Comparison of ENCODE assay signal across 26 mouse cellular contexts in genomic region chr16:87789957-87790356, GRCm38 (mm10).
DNase-seq lines count a peak whose midpoint lies in the region; ATAC-seq and TF ChIP-seq lines count a peak whose summit lies in the region.
"Had no signal": no experiment of that assay in that cellular context is flagged by ENCODE, and none has a peak within 500 bp of the region (broad histone marks: within the 10 kb centered on the region; RNA-seq: fewer than 3 reads in every experiment).

No protein-coding gene starts in this region.

- DNase-seq in embryo, embryonic 10.5 days (ENCODE audit: low spot score) = peak; percentile 8
- no peak for DNase-seq in embryo, embryonic 9.5 days (ENCODE audit: extremely low spot score)
- no peak for DNase-seq in hindbrain, postnatal 0 days (ENCODE audit: low spot score)
- DNase-seq in forelimb bud, embryonic 11.5 days (ENCODE audit: low read depth, low spot score) = peak; percentile 37
- no peak for DNase-seq in frontal cortex, postnatal 25 days (ENCODE audit: low spot score in 2 of 2)
- DNase-seq: adrenal gland, adult 2 months; adrenal gland, postnatal 36 days; cerebellum, adult 18-20 months; cerebellum, postnatal 10 days; heart, postnatal 14 days; kidney, adult 8-10 months; kidney, postnatal 14 days; layer of hippocampus, adult 9-11 months; thymus, postnatal 14 days had no signal

- H3K27ac ChIP-seq in hindbrain, embryonic 13.5 days = no peak overlapping the region; the same call in 1 of the 2 replicates
- H3K27ac ChIP-seq in hindbrain, postnatal 0 days = no peak overlapping the region
- no peak overlapping the region for H3K27ac ChIP-seq in neural tube, embryonic 14.5 days (ENCODE audit: low read depth, low read length)
- H3K27ac ChIP-seq: embryonic facial prominence, embryonic 12.5 days; forebrain, embryonic 15.5 days; limb, embryonic 13.5 days; lung, embryonic 15.5 days; midbrain, embryonic 12.5 days had no signal

- 0 out of 2 replicates have a peak, but pooled peaks have one; percentile 67 for ATAC-seq in hindbrain, embryonic 13.5 days (ENCODE audit: low FRiP score)
- no peak for ATAC-seq in hindbrain, postnatal 0 days
- peak; percentile 86 for ATAC-seq in neural tube, embryonic 14.5 days (ENCODE audit: low read depth)
- ATAC-seq: activated CD4-positive, CD25-positive, alpha-beta regulatory T cell, adult 4 months; forebrain, embryonic 15.5 days; intestine, embryonic 16.5 days had no signal

- no peak overlapping the region for H3K4me2 ChIP-seq in hindbrain, embryonic 13.5 days
- no peak overlapping the region for H3K4me2 ChIP-seq in hindbrain, postnatal 0 days (ENCODE audit: low read depth, low read length)
- no peak overlapping the region for H3K4me2 ChIP-seq in neural tube, embryonic 14.5 days (ENCODE audit: low read depth, low read length)
- H3K4me2 ChIP-seq: embryonic facial prominence, embryonic 12.5 days; forebrain, embryonic 15.5 days; limb, embryonic 13.5 days; liver, embryonic 11.5 days; lung, embryonic 15.5 days; midbrain, embryonic 12.5 days had no signal

- H3K4me3 ChIP-seq in hindbrain, embryonic 13.5 days = no peak overlapping the region
- no peak overlapping the region for H3K4me3 ChIP-seq in hindbrain, postnatal 0 days (ENCODE audit: low read length)
- H3K4me3 ChIP-seq in neural tube, embryonic 14.5 days (ENCODE audit: low read depth, low read length) = no peak overlapping the region
- H3K4me3 ChIP-seq: embryonic facial prominence, embryonic 12.5 days; forebrain, embryonic 15.5 days; limb, embryonic 13.5 days; lung, embryonic 15.5 days; midbrain, embryonic 12.5 days; myocyte had no signal

- 63% methylated on average over 6 of the region's 6 CpGs for WGBS in hindbrain, embryonic 13.5 days
- 77% methylated on average over 6 of the region's 6 CpGs for WGBS in hindbrain, postnatal 0 days
- WGBS in neural tube, embryonic 14.5 days = 6% methylated on average over 6 of the region's 6 CpGs

- no peaks in the 10 kb centered on the region for H3K27me3 ChIP-seq in hindbrain, embryonic 13.5 days
- H3K27me3 ChIP-seq in hindbrain, postnatal 0 days (ENCODE audit: insufficient read depth, low read length) = no peaks in the 10 kb centered on the region
- no peaks in the 10 kb centered on the region for H3K27me3 ChIP-seq in neural tube, embryonic 14.5 days (ENCODE audit: control insufficient read depth, insufficient read depth, low read length)
- H3K27me3 ChIP-seq: CH12.LX; embryonic facial prominence, embryonic 12.5 days; forebrain, embryonic 15.5 days; limb, embryonic 13.5 days; lung, embryonic 15.5 days; midbrain, embryonic 12.5 days had no signal

- H3K9me3 ChIP-seq in hindbrain, embryonic 13.5 days = no peaks in the 10 kb centered on the region
- H3K9me3 ChIP-seq in hindbrain, postnatal 0 days (ENCODE audit: low read length) = no peaks in the 10 kb centered on the region
- H3K9me3 ChIP-seq in neural tube, embryonic 14.5 days (ENCODE audit: control insufficient read depth, low read length) = no peaks in the 10 kb centered on the region
- H3K9me3 ChIP-seq: embryonic facial prominence, embryonic 12.5 days; forebrain, embryonic 15.5 days; limb, embryonic 13.5 days; lung, embryonic 15.5 days; midbrain, embryonic 12.5 days had no signal

- H3K36me3 ChIP-seq in hindbrain, embryonic 13.5 days = no peaks in the 10 kb centered on the region
- no peaks in the 10 kb centered on the region for H3K36me3 ChIP-seq in hindbrain, postnatal 0 days (ENCODE audit: insufficient read depth, low read length)
- H3K36me3 ChIP-seq in neural tube, embryonic 14.5 days (ENCODE audit: control insufficient read depth, insufficient read depth, low read length) = no peaks in the 10 kb centered on the region
- H3K36me3 ChIP-seq: embryonic facial prominence, embryonic 12.5 days; forebrain, embryonic 15.5 days; limb, embryonic 13.5 days; lung, embryonic 15.5 days; midbrain, embryonic 12.5 days had no signal

- no peak for TF ChIP-seq CTCF in hindbrain, postnatal 0 days (IDR thresholded peaks at IDR 0.05; ENCODE audit: low read depth)

- 0 out of 2 replicates have a peak, but pooled peaks cover 9% of the 10 kb centered on the region for H3K4me1 ChIP-seq in hindbrain, embryonic 13.5 days (replicated peaks)
- H3K4me1 ChIP-seq in hindbrain, postnatal 0 days (ENCODE audit: insufficient read depth, low read length) = no peaks in the 10 kb centered on the region
- H3K4me1 ChIP-seq in neural tube, embryonic 14.5 days (ENCODE audit: control insufficient read depth, insufficient read depth, low read length) = no peaks in the 10 kb centered on the region
- H3K4me1 ChIP-seq: embryonic facial prominence, embryonic 12.5 days; forebrain, embryonic 15.5 days; limb, embryonic 13.5 days; lung, embryonic 15.5 days; midbrain, embryonic 12.5 days had no signal

- no peak overlapping the region for H3K9ac ChIP-seq in hindbrain, embryonic 13.5 days
- no peak overlapping the region for H3K9ac ChIP-seq in hindbrain, postnatal 0 days (replicated peaks; ENCODE audit: low read length)
- H3K9ac ChIP-seq in neural tube, embryonic 14.5 days (replicated peaks; ENCODE audit: low read depth, low read length) = no peak overlapping the region
- H3K9ac ChIP-seq: embryonic facial prominence, embryonic 12.5 days; forebrain, embryonic 15.5 days; limb, embryonic 13.5 days; lung, embryonic 15.5 days; midbrain, embryonic 12.5 days had no signal

Comparison
In these comparisons a context has a peak if more than half of its experiments do, and no peak if none do; other contexts are left out.
1. DNase-seq: peak in embryo, embryonic 10.5 days (single experiment) and forelimb bud, embryonic 11.5 days (single experiment); none in embryo, embryonic 9.5 days (single experiment), hindbrain, postnatal 0 days (single experiment) and frontal cortex, postnatal 25 days (0 of 2).